Mouse (Mus musculus) lung, postnatal 0 days (tissue): ENCODE results near the gene Sertad2.

Experiments used
- CTCF ChIP-seq: IDR thresholded peaks from 2 replicates; pipeline ENCODE4 v1.5.1; 2016; ENCODE audit warnings: antibody characterized with exemption, mild to moderate bottlenecking
- EP300 ChIP-seq: IDR thresholded peaks from 2 replicates; pipeline ENCODE4 v1.6.1; 2016; ENCODE audit warnings: antibody characterized with exemption, mild to moderate bottlenecking, control low read depth

- no peak for TF ChIP-seq CTCF
- TF ChIP-seq EP300, result no peak
Measured at GRCm38 (mm10) chr11:20527901-20528300, 15.2 kb upstream of the Sertad2 start.
